Mouse (Mus musculus) embryonic stem cell, embryonic (primary cell): ENCODE results near the gene Tdrd9.

Experiments used
- CTCF ChIA-PET, 4 experiments: fragments of 300-600 bp in 2 of 4; fragments of 350-600 bp in 2 of 4; sonication (Branson Sonifier 250); formaldehyde crosslinking; loops; one replicate each; lab custom pipeline; 2022; ENCODE audit warnings: inconsistent platforms in 2 of 4; lab: Charles Lee
- POLR2A ChIA-PET, 4 experiments: fragments of 300-600 bp in 2 of 4; fragments of 350-600 bp in 2 of 4; sonication (Branson Sonifier 250); formaldehyde crosslinking; loops; one replicate each; lab custom pipeline; 2022; ENCODE audit warnings: antibody characterized with exemption in 4 of 4, inconsistent platforms in 1 of 4; lab: Charles Lee

Tdrd9 gene

GRCm38 (mm10) chr12:111945765-111946655 is 25.3 kb upstream of the Tdrd9 start:
- CTCF ChIA-PET, result interaction anchor here in 2 of 4 experiments (0.6 to 1.9 kb wide), 9 partner anchors 12 to 545 kb away, joined by 3 to 7 read pairs (median 4); no protein-coding TSS in a partner anchor
- POLR2A ChIA-PET, result interaction anchor here in 2 of 4 experiments (0.6 to 3.3 kb wide), 4 partner anchors 8 to 134 kb away, joined by 4 to 17 read pairs (median 6); no protein-coding TSS in a partner anchor

- POLR2A ChIA-PET, result interaction anchor here in 2 of 4 experiments (1.5 to 3.3 kb wide), 2 partner anchors 9 to 10 kb away, joined by 4 to 17 read pairs; no protein-coding TSS in a partner anchor
- CTCF ChIA-PET, result interaction anchor here in 2 of 4 experiments (0.6 to 1.9 kb wide), 9 partner anchors 11 to 545 kb away, joined by 3 to 7 read pairs (median 4); no protein-coding TSS in a partner anchor
Measured at GRCm38 (mm10) chr12:111946716-111947115, 24.6 kb upstream of the Tdrd9 start.

- POLR2A ChIA-PET, result interaction anchor here in 2 of 4 experiments (1.2 to 1.7 kb wide), 4 partner anchors 10 to 17 kb away, joined by 3 to 4 read pairs (median 3); partner anchors contain the start of gene Atp5mpl (in 1 of the 2)
- CTCF ChIA-PET, result interaction anchor here in 3 of 4 experiments (0.5 to 1.3 kb wide), 3 partner anchors 12 to 70 kb away, joined by 3 to 4 read pairs (median 4); no protein-coding TSS in a partner anchor
Measured at GRCm38 (mm10) chr12:111950486-111950885, 20.9 kb upstream of the Tdrd9 start.

GRCm38 (mm10) chr12:111951701-111952100 is 19.7 kb upstream of the Tdrd9 start:
- CTCF ChIA-PET, result interaction anchor here in 2 of 4 experiments (0.6 to 0.7 kb wide), 2 partner anchors 15 to 74 kb away, joined by 3 to 4 read pairs; partner anchors contain the start of gene Atp5mpl (in 1 of the 2)
- POLR2A ChIA-PET, result interaction anchor here (0.6 to 1.7 kb wide), 6 partner anchors 9 to 225 kb away, joined by 3 to 4 read pairs (median 3); partner anchors contain the start of gene Atp5mpl (in 1 of the 4)

- ChIA-PET POLR2A (no interaction called here), CTCF (no interaction called here)
Measured at GRCm38 (mm10) chr12:111956173-111956572, 15.2 kb upstream of the Tdrd9 start.

- ChIA-PET CTCF (interaction anchor here (0.5 to 2.7 kb wide), 66 partner anchors 8 to 1319 kb away, joined by 3 to 24 read pairs (median 4); partner anchors contain the start of genes Atp5mpl (in 4 of the 4), Tdrd9 (in 1 of the 4), Xrcc3 (in 1 of the 4) and Zfyve21 (in 1 of the 4)), POLR2A (interaction anchor here in 3 of 4 experiments (0.6 to 4.2 kb wide), 15 partner anchors 9 to 948 kb away, joined by 3 to 13 read pairs (median 3); partner anchors contain the start of genes Atp5mpl (in 1 of the 3), Eif5 (in 1 of the 3) and Tdrd9 (in 1 of the 3))
Measured at GRCm38 (mm10) chr12:111958101-111958865, 13.1 kb upstream of the Tdrd9 start.

GRCm38 (mm10) chr12:111963339-111963738 is 8.0 kb upstream of the Tdrd9 start:
- ChIA-PET CTCF (interaction anchor here in 1 of 4 experiments (0.6 kb wide), 1 partner anchor 1167 kb away, joined by 3 read pairs; no protein-coding TSS in a partner anchor), POLR2A (interaction anchor here in 2 of 4 experiments (1.4 to 1.8 kb wide), 3 partner anchors 8 to 25 kb away, joined by 3 to 5 read pairs (median 5); partner anchors contain the start of gene Tdrd9 (in 1 of the 2))

- POLR2A ChIA-PET, result interaction anchor here in 2 of 4 experiments (0.6 to 2.0 kb wide), 21 partner anchors 9 to 610 kb away, joined by 3 to 17 read pairs (median 3); no protein-coding TSS in a partner anchor
- CTCF ChIA-PET, result interaction anchor here (0.5 to 2.0 kb wide), 40 partner anchors 8 to 1303 kb away, joined by 3 to 24 read pairs (median 3); partner anchors contain the start of gene Kif26a (in 1 of the 4)
Measured at GRCm38 (mm10) chr12:111966683-111967173, 4.6 kb upstream of the Tdrd9 start, which contains the start of gene Atp5mpl. TSS of gene Atp5mpl (minus strand) at chr12:111966977.

- CTCF ChIA-PET, result interaction anchor here in 3 of 4 experiments (1.5 to 3.0 kb wide), 3 partner anchors 12 kb away, joined by 3 to 9 read pairs (median 8); no protein-coding TSS in a partner anchor
Measured at GRCm38 (mm10) chr12:111970085-111970484, 1.3 kb upstream of the Tdrd9 start.

GRCm38 (mm10) chr12:111972504-111972903 is 1.1 kb downstream of the Tdrd9 start:
- ChIA-PET CTCF (no interaction called here), POLR2A (interaction anchor here in 1 of 4 experiments (1.7 kb wide), 1 partner anchor 64 kb away, joined by 3 read pairs; no protein-coding TSS in a partner anchor)

More at GRCm38 (mm10) chr12:111970085-111970484, 1.3 kb upstream of the Tdrd9 start:
- POLR2A ChIA-PET, result interaction anchor here in 3 of 4 experiments (1.0 to 3.1 kb wide), 4 partner anchors 11 to 108 kb away, joined by 3 to 13 read pairs (median 3); no protein-coding TSS in a partner anchor

GRCm38 (mm10) chr12:111974578-111974977 is 3.2 kb downstream of the Tdrd9 start:
- POLR2A ChIA-PET, result no interaction called here
- CTCF ChIA-PET, result no interaction called here

- POLR2A ChIA-PET, result interaction anchor here in 2 of 4 experiments (1.0 to 3.6 kb wide), 5 partner anchors 9 to 19 kb away, joined by 3 to 17 read pairs (median 3); partner anchors contain the start of gene Atp5mpl (in 1 of the 2)
- CTCF ChIA-PET, result interaction anchor here (0.5 to 3.0 kb wide), 5 partner anchors 10 to 981 kb away, joined by 3 to 11 read pairs (median 5); partner anchors contain the start of gene Atp5mpl (in 2 of the 4)
Measured at GRCm38 (mm10) chr12:111977138-111977537, 5.8 kb downstream of the Tdrd9 start.

GRCm38 (mm10) chr12:111978274-111978673 is 6.9 kb downstream of the Tdrd9 start:
- ChIA-PET CTCF (interaction anchor here (0.6 to 3.0 kb wide), 9 partner anchors 11 to 720 kb away, joined by 3 to 11 read pairs (median 5); partner anchors contain the start of gene Atp5mpl (in 3 of the 4)), POLR2A (interaction anchor here (0.7 to 3.6 kb wide), 8 partner anchors 11 to 1982 kb away, joined by 3 to 17 read pairs (median 4); partner anchors contain the start of gene Atp5mpl (in 1 of the 4))

- CTCF ChIA-PET, result interaction anchor here in 2 of 4 experiments (0.7 to 0.9 kb wide), 2 partner anchors 8 to 23 kb away, joined by 3 read pairs; no protein-coding TSS in a partner anchor
Measured at GRCm38 (mm10) chr12:111980887-111981367, 9.6 kb downstream of the Tdrd9 start, which contains the start of gene Rd3l. TSS of gene Rd3l (minus strand) at chr12:111981317.

GRCm38 (mm10) chr12:111981831-111982230 is 10.5 kb downstream of the Tdrd9 start:
- ChIA-PET POLR2A (no interaction called here), CTCF (interaction anchor here in 1 of 4 experiments (0.9 kb wide), 1 partner anchor 9 kb away, joined by 3 read pairs; no protein-coding TSS in a partner anchor)

More at GRCm38 (mm10) chr12:111980887-111981367, 9.6 kb downstream of the Tdrd9 start, which contains the start of gene Rd3l:
- POLR2A ChIA-PET, result interaction anchor here in 2 of 4 experiments (0.5 to 1.6 kb wide), 4 partner anchors 9 to 42 kb away, joined by 3 to 5 read pairs (median 3); partner anchors contain the start of gene Tdrd9 (in 1 of the 2)

- CTCF ChIA-PET, result interaction anchor here in 1 of 4 experiments (0.9 to 1.8 kb wide), 2 partner anchors 10 to 16 kb away, joined by 3 to 4 read pairs; partner anchors contain the start of gene Atp5mpl
- POLR2A ChIA-PET, result interaction anchor here in 1 of 4 experiments (1.0 kb wide), 1 partner anchor 16 kb away, joined by 3 read pairs; the partner anchor contains the start of gene Atp5mpl
Measured at GRCm38 (mm10) chr12:111983165-111983564, 11.8 kb downstream of the Tdrd9 start.
